Mouse (Mus musculus) Muller cell, postnatal 12 days (primary cell): ENCODE data around the gene Olfr54.
"Not testable (repeated sequence)": the region's sequence is repeated elsewhere in the genome, so short reads cannot be mapped to it uniquely, and the experiment has no call there.

ENCODE experiments used
- DNase-seq: peaks from one replicate; pipeline ENCODE4 v3.0.0-alpha.2; 2015; ENCODE audit errors: inconsistent ontology term

Olfr54 gene

GRCm38 (mm10) chr11:51013936-51014335 lies at the start of gene Olfr54:
Gene Olfr54, plus strand, starts transcription at chr11:51014236.
- no peak for DNase-seq

DNA sequence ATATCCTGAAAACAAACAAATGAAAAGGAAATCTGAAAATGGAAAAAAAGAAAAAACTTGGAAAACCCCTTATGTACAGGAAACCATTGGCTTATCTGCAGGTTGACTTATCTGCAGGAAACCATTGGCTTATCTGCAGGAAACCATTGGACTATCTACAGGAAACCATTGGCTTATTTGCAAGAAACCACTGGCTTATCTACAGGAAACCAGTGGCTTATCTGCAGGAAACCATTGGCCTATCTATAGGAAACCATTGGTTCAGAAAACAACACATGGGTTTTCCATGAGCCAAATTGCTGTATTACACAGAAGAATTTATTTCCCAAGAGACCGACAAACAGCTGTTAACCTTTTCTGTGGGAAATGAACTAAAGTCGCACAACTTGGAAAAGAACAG lies 49.1 kb upstream of the Olfr54 start:
- DNase-seq = no peak

DNA sequence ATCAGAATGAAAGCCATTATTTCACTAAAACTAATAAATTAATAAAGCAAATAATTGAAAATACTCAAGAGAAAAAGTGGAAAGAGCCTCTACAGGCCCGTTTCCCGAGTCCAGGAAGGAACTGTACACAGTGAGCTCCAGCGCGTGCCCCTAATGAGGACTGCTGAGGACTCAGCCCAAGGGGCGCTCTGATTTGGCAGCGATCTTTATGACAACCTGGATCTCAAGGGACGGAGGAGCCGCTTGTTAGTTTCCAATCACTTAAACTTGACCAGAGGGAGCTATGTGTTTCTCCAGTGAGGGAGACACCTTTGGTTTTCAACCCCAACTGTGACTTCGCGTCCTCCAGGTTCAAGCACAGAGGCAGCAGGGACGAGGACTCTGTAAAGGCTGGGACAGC lies 47.8 kb upstream of the Olfr54 start, which contains the start of gene Olfr1378:
Olfr1378 (plus strand) TSS at position 301 of the 400 bp plus-strand sequence.
- DNase-seq = no peak

GRCm38 (mm10) chr11:50977216-50977615 lies 36.8 kb upstream of the Olfr54 start:
- no peak for DNase-seq

- DNase-seq = no peak
These were observed 32.4 kb upstream of the Olfr54 start, which contains the start of gene Olfr1377 for GRCm38 (mm10) chr11:50981667-50982066. Gene Olfr1377, plus strand, starts transcription at chr11:50981967.

DNA sequence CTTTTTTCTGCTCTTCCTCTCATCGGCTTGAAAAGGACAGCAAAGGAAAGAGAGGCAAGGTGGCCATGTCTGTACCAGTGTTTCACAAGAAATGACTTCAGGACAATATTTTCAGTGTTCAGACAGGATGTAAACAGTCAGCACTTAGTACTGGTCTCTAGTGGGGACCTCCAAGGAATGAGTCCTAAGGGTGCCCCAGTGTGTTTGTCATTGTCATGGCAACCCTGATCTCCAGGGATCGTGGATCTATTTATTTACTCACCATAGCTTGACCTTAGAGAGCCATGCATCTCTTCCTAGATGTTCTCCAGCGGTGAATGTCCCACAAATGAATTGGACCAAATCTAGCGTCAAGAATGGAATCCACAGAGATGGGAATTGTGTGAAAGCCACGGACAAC lies 10.7 kb upstream of the Olfr54 start, which contains the start of gene Olfr51:
Olfr51 (plus strand) TSS at position 301 of the 400 bp plus-strand sequence.
- no peak for DNase-seq

DNA sequence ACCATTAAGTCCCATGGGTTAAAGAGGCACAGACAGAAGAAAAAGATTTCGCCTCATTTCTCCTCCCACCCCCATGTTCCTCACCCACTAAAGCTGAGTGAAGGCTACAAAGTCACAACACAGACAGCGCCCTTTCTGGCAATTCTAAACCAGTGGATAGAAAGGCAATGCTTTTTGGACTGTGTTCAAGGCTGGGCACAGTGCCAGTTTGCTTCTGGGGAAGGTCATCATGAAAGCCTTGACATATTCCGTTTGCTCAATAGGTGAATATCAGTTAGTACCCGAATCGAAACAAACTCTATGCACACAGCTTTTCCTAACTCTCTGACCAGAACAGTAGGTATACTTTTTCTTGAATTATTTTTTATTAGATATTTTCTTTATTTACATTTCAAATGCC lies 2.2 kb upstream of the Olfr54 start:
- DNase-seq = no peak

DNA sequence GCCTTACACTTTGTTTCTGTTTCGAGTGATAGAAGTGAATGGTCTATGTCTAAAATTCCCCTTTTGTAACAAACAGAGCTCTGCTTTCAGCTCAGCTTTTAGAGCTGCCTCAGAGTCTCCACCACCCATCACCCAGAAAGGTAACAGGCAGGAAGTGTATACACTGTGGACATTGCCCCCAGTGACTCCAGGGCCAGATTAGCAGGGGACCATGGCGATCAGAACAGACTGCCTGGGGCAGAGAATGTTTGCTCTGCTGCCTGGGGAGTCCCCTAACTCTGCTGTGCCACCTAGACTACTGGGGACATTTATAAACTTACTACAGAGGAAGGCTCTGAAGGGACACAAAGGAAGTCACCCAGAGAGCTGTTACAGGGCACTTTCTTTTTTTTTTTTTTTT lies 2.3 kb downstream of the Olfr54 start:
- no peak for DNase-seq

DNA sequence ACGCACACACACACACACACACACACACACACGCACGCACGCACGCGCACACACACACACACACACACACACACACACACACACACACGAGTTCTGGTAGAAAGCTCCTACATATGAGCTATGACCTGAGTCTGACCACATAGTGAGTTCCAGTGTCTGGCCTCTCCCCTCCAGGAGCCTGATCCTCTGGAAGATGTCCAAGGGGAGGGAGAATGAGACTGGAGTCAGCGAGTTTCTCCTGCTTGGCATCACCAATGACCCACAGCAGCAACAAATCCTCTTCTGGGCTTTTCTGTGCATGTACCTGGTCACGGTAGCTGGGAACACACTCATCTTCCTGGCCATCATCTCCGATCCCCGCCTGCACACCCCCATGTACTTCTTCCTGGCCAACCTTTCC lies 12.8 kb downstream of the Olfr54 start:
- DNase-seq = not testable (repeated sequence)

- DNase-seq = not testable (repeated sequence)
These were observed 15.3 kb downstream of the Olfr54 start for GRCm38 (mm10) chr11:51029381-51029780.

- DNase-seq = no peak
These were observed 16.2 kb downstream of the Olfr54 start for GRCm38 (mm10) chr11:51030225-51030624.

GRCm38 (mm10) chr11:51032851-51033250 lies 18.8 kb downstream of the Olfr54 start:
- no peak for DNase-seq

GRCm38 (mm10) chr11:51034141-51034540 lies 20.1 kb downstream of the Olfr54 start:
- not testable (repeated sequence) for DNase-seq

- peak; percentile 17 for DNase-seq
These were observed 21.9 kb downstream of the Olfr54 start for GRCm38 (mm10) chr11:51035951-51036350.

- DNase-seq = not testable (repeated sequence)
These were observed 30.7 kb downstream of the Olfr54 start for GRCm38 (mm10) chr11:51044776-51045175.

DNA sequence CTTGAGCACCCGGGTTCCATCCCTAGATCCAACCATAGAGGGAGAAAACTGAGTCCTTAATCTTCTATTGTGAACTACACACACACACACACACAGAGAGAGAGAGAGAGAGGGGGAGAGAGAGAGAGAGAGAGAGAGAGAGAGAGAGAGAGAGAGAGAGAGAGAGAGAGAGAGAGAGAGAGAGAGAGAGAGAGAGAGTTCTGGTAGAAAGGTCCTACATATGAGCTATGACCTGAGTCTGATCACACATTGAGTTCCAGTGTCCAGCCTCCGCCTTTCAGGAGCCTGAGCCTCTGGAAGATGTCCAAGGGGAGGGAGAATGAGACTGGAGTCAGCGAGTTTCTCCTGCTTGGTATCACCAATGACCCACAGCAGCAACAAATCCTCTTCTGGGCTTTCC lies 33.8 kb downstream of the Olfr54 start, which contains the start of gene Olfr1375:
Olfr1375 (plus strand) TSS at position 301 of the 400 bp plus-strand sequence.
- not testable (repeated sequence) for DNase-seq

DNA sequence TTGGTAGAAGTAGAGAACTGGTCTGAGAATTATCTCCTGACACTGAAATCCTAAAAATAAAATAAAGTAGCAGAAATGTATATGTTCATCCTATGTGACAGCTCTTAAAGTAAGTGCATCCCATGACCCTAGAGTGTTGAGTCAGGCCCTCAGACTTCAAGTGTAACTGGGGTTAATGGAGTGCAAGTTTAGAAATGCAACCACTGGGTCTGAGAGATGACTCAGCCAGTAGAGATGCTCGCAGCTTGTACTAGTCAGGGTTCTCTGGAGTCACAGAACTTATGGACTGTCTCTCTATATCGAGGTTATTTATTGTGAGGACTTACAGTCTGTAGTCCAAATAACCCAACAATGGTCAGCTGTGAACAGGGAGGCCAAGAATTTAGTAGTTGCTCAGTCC lies 37.6 kb downstream of the Olfr54 start:
- DNase-seq = no peak

- no peak for DNase-seq
These were observed 39.2 kb downstream of the Olfr54 start for GRCm38 (mm10) chr11:51053230-51053629.

DNA sequence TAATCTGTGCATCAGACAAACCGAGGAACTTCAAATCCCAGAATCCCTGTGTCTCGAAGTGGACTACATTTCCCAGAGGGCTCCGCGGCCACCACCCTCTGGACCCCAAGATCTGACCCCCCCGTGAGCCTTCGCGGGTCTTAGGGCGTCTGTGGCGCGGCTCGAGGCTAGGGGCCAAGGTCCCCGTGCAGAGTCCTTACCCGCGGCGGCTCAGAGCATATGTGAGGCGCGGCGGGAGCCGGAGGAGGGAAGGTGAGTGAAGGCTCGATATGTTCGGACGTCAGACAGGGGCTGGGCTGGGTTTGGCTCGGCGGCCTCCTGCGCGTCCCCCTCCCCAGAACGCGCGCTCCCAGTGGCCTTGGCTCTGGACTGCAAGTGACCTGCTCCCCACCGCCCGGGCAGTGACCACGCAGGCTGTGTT lies 45.1 kb downstream of the Olfr54 start, which contains the start of gene Zfp354a:
Zfp354a (plus strand) TSS at position 107 of the 421 bp plus-strand sequence.
- DNase-seq = peak; percentile 90

- no peak for DNase-seq
These were observed 45.6 kb downstream of the Olfr54 start for GRCm38 (mm10) chr11:51059640-51060039.

GRCm38 (mm10) chr11:51060981-51061380 lies 46.9 kb downstream of the Olfr54 start:
- DNase-seq = peak; percentile 23

GRCm38 (mm10) chr11:51063276-51063675 lies 49.2 kb downstream of the Olfr54 start:
- DNase-seq = no peak

DNA sequence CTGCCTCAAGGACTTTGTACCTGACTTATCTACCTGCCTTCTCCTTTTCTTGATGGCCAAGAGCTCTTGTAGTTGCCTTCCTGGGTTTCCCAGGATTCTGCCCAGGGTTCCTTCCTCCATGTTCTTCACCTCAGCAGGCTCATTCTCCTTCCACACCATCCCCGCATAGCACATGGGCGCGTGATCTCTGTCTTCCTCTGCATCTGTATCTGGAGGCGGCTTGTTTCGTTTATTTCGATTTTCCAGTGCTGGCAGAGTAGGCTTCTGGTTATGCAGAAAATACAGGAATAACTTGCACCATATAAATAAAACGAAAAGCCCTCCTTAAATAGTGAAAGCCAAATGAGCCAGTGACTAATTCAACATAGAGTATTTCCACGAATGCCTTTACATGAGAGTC lies 49.8 kb downstream of the Olfr54 start:
- DNase-seq = no peak
